28 mouse cellular contexts compared by ENCODE assay signal in genomic region chr9:70211638-70212037, GRCm38 (mm10). TPM values are rescaled to one million over a fixed set of nuclear protein-coding genes. Genes with fewer than 3 reads are reported as not detected.
A peak's percentile ranks its signal among the peaks of the same experiment; 100 is the strongest.
DNase-seq lines count a peak whose midpoint lies in the region; ATAC-seq and TF ChIP-seq lines count a peak whose summit lies in the region.
"Had no signal": no experiment of that assay in that cellular context is flagged by ENCODE, and none has a peak within 500 bp of the region (broad histone marks: within the 10 kb centered on the region; RNA-seq: fewer than 3 reads in every experiment).

No protein-coding gene starts in this region.

- no peaks in the 10 kb centered on the region for H3K9me3 ChIP-seq in lung, postnatal 0 days (ENCODE audit: low read length)
- H3K9me3 ChIP-seq: G1E; hindbrain, embryonic 15.5 days; lung, embryonic 15.5 days had no signal

- intact Hi-C loops in gastrocnemius, postnatal 36 days (cut with DNase I), result no loop called here

- 0 out of 2 replicates have a peak overlapping the region, but pooled peaks have one; percentile 9 for H3K4me2 ChIP-seq in lung, postnatal 0 days (replicated peaks; ENCODE audit: low read depth, low read length)
- H3K4me2 ChIP-seq: heart, embryonic 11.5 days; hindbrain, embryonic 15.5 days; lung, embryonic 15.5 days had no signal

- H3K27ac ChIP-seq in lung, postnatal 0 days (ENCODE audit: low read length), result no peak overlapping the region
- H3K27ac ChIP-seq: hindbrain, embryonic 15.5 days; lung, embryonic 15.5 days; stomach, postnatal 0 days had no signal

- no peak overlapping the region for H3K9ac ChIP-seq in lung, postnatal 0 days (replicated peaks; ENCODE audit: low read depth)
- H3K9ac ChIP-seq: hindbrain, embryonic 15.5 days; lung, embryonic 15.5 days had no signal

- DNase-seq in gastrocnemius, adult 18-20 months (ENCODE audit: low spot score), result peak; percentile 15
- DNase-seq in gastrocnemius, postnatal 36 days, result no peak
- DNase-seq in lung, postnatal 0 days (ENCODE audit: low spot score), result peak; percentile 42
- DNase-seq in lung, postnatal 4 days, result no peak
- peak; percentile 41 for DNase-seq in gonadal fat pad, adult 2 months (ENCODE audit: low read depth)
- no peak for DNase-seq in cerebellum, adult 9-11 months
- no peak for DNase-seq in urinary bladder, adult 2 months (ENCODE audit: low spot score)
- DNase-seq: adrenal gland, adult 8-10 months; cerebellum, adult 11-12 months; cerebellum, postnatal 10 days; gastrocnemius, postnatal 14 days; heart, adult 18-20 months; heart, postnatal 36 days; kidney, adult 11 months; kidney, postnatal 14 days; liver; midbrain, embryonic 14.5 days; spleen, adult 18-20 months had no signal

- H3K27me3 ChIP-seq in lung, postnatal 0 days (replicated peaks; ENCODE audit: insufficient read depth, low read length), result no peaks in the 10 kb centered on the region
- no peaks in the 10 kb centered on the region for H3K27me3 ChIP-seq in C2C12 (ENCODE audit: control insufficient read depth, insufficient read depth, insufficient read length)
- H3K27me3 ChIP-seq: lung, embryonic 15.5 days had no signal

- H3K79me3 ChIP-seq in C2C12 (ENCODE audit: low read depth), result peaks cover 74% of the 10 kb centered on the region

- H3ac ChIP-seq in C2C12 (ENCODE audit: control insufficient read depth, insufficient read length, low read depth), result no peak overlapping the region

- no peak for ATAC-seq in lung, postnatal 0 days
- ATAC-seq: CD4-positive, CD25-positive, alpha-beta regulatory T cell, adult 4 months; forebrain, embryonic 16.5 days; inflammation-experienced regulatory T-cells, adult 6 months had no signal

- WGBS in lung, postnatal 0 days, result 67% methylated on average over 14 of the region's 14 CpGs

- no peak for TF ChIP-seq EP300 in lung, postnatal 0 days (IDR thresholded peaks at IDR 0.05)

- no peak overlapping the region for H3K4me3 ChIP-seq in lung, postnatal 0 days (ENCODE audit: low read depth, low read length)
- no peak overlapping the region for H3K4me3 ChIP-seq in C2C12 (ENCODE audit: insufficient read depth, poor library complexity, severe bottlenecking)
- H3K4me3 ChIP-seq: erythroblast, embryonic 14.5 days; hindbrain, embryonic 15.5 days; lung, embryonic 15.5 days had no signal

- peaks cover 95% of the 10 kb centered on the region for H3K79me2 ChIP-seq in C2C12 (ENCODE audit: control insufficient read depth, insufficient read depth)

- no peak for TF ChIP-seq CTCF in lung, postnatal 0 days (IDR thresholded peaks at IDR 0.05)
- TF ChIP-seq CTCF in C2C12 (IDR thresholded peaks at IDR 0.05; ENCODE audit: control insufficient read depth, insufficient read depth, insufficient read length), result no peak

- H3K4me1 ChIP-seq in lung, postnatal 0 days (ENCODE audit: insufficient read depth, low read depth, low read length), result peaks cover 13% of the 10 kb centered on the region

- no peaks in the 10 kb centered on the region for H3K36me3 ChIP-seq in lung, postnatal 0 days (ENCODE audit: insufficient read depth, low read length)
- H3K36me3 ChIP-seq in C2C12 (ENCODE audit: control insufficient read depth, insufficient read depth), result peaks cover 2% of the 10 kb centered on the region
- H3K36me3 ChIP-seq: G1E; hindbrain, embryonic 15.5 days; lung, embryonic 15.5 days had no signal

TF ChIP-seq in C2C12, 6 proteins besides CTCF, POLR2A, EP300 and RAD21:
- TF ChIP-seq MAX (IDR thresholded peaks at IDR 0.05) (peak; percentile 62), MYOD1 (IDR thresholded peaks at IDR 0.05; ENCODE audit: control insufficient read depth, insufficient read length, low read depth) (peak; percentile 83), FOSL1 (IDR thresholded peaks at IDR 0.05; ENCODE audit: insufficient read depth, low read length, poor library complexity, severe bottlenecking) (no peak), CEBPB (IDR thresholded peaks at IDR 0.05; ENCODE audit: low read depth) (peak; percentile 49), USF1 (IDR thresholded peaks at IDR 0.05; ENCODE audit: low read depth) (no peak), MYOG (IDR thresholded peaks at IDR 0.05; ENCODE audit: control insufficient read depth, extremely low read depth, insufficient read length) (no peak)

RNA-seq across cellular contexts. Expression of gene Myo1e, which starts 4.5 kb away (rescaled TPM):
- total RNA-seq in gastrocnemius, adult 18-20 months (2021), result 1 to 10 TPM; 6.8 to 8.7 TPM
- 1 to 10 TPM; 7.0 to 8.4 TPM for total RNA-seq in gastrocnemius, postnatal 36 days (2021)
- polyA plus RNA-seq in lung, postnatal 0 days (2015; fragmentation: Nextera tagmentation; extraction: Ambion mirVana), result 36.0 and 43.0 TPM in 2 replicates
- 27.3 TPM for polyA plus RNA-seq in C2C12 (2012; fragmentation: generic; extraction: Trizol)
- polyA plus RNA-seq in gonadal fat pad, adult 2 months (2012; rRNA removed), result 9.0 and 11.7 TPM in 2 replicates
- 14.0 and 16.0 TPM in 2 replicates for polyA plus RNA-seq in urinary bladder, adult 2 months (2012; rRNA removed)

Comparison
In these comparisons a context has a peak if more than half of its experiments do, and no peak if none do; other contexts are left out.
1. DNase-seq: peak in gastrocnemius, adult 18-20 months (single experiment), lung, postnatal 0 days (single experiment) and gonadal fat pad, adult 2 months (single experiment); none in gastrocnemius, postnatal 36 days (0 of 2), lung, postnatal 4 days (0 of 2), cerebellum, adult 9-11 months (single experiment) and urinary bladder, adult 2 months (single experiment).